Mouse (Mus musculus) ES-E14 (cell line): ENCODE results near the gene Hmgxb4. TPM values are rescaled to one million over a fixed set of nuclear protein-coding genes. Genes with fewer than 3 reads are reported as not detected.

Experiments used
- DNase-seq: peaks from one replicate; pipeline ENCODE4 v3.0.0-alpha.2; 2013; ENCODE audit warnings: low read depth, low spot score
- H3K27ac ChIP-seq: 2 replicates; pipeline ENCODE4 v1.5.1; 2012; ENCODE audit warnings: low read depth, mild to moderate bottlenecking, low read length, moderate library complexity, mixed read lengths; ENCODE audit not compliant: poor library complexity, insufficient read depth, severe bottlenecking
- H3K36me3 ChIP-seq: 2 replicates; pipeline ENCODE4 v1.6.1; 2012; ENCODE audit warnings: mild to moderate bottlenecking, low read length, moderate library complexity, mixed read lengths; ENCODE audit not compliant: control insufficient read depth, poor library complexity, insufficient read depth, severe bottlenecking
- H3K4me1 ChIP-seq, 2 experiments: fragments of 150-350 bp in 1 of 2; sonication (generic) in 1 of 2; 2 replicates each; pipeline ENCODE4 v1.6.1; 2012; ENCODE audit warnings: low read length in 2 of 2, mild to moderate bottlenecking in 1 of 2, mixed read lengths in 1 of 2; ENCODE audit not compliant: control insufficient read depth in 2 of 2, insufficient read depth in 2 of 2, poor library complexity in 1 of 2
- H3K4me3 ChIP-seq, 2 experiments: fragments of 150-350 bp in 1 of 2; sonication (generic) in 1 of 2; 2 replicates each; pipeline ENCODE4 v1.5.1; 2012; ENCODE audit warnings: low read length in 2 of 2, low read depth in 1 of 2, mild to moderate bottlenecking in 1 of 2, mixed read lengths in 1 of 2; ENCODE audit not compliant: insufficient read depth in 1 of 2, poor library complexity in 1 of 2, severe bottlenecking in 1 of 2
- H3K9ac ChIP-seq: 2 replicates; pipeline ENCODE4 v1.6.1; 2012; ENCODE audit warnings: low read depth, mild to moderate bottlenecking, low read length, mixed read lengths; ENCODE audit not compliant: poor library complexity, insufficient read depth, severe bottlenecking
- H3K9me3 ChIP-seq: fragments of 150-350 bp; sonication (generic); 2 replicates; pipeline ENCODE4 v1.6.1; 2012; ENCODE audit warnings: low read depth, mild to moderate bottlenecking, low read length; ENCODE audit not compliant: control insufficient read depth, insufficient read depth
- CHD2 ChIP-seq: IDR thresholded peaks from 2 replicates; pipeline ENCODE4 v1.6.1; 2014; ENCODE audit warnings: mild to moderate bottlenecking, low read depth, low read length, inconsistent platforms
- HCFC1 ChIP-seq: IDR thresholded peaks from 2 replicates; pipeline ENCODE4 v1.6.1; 2012; ENCODE audit warnings: low read length, inconsistent platforms, borderline replicate concordance; ENCODE audit not compliant: insufficient read depth
- MAFK ChIP-seq: IDR thresholded peaks from 2 replicates; pipeline ENCODE4 v1.6.1; 2014; ENCODE audit warnings: mild to moderate bottlenecking, low read depth, low read length, inconsistent platforms; ENCODE audit not compliant: insufficient read depth
- ZC3H11A ChIP-seq: IDR thresholded peaks from 2 replicates; pipeline ENCODE4 v1.6.1; 2012; ENCODE audit warnings: low read depth, mild to moderate bottlenecking, inconsistent platforms, low read length, borderline replicate concordance
- ZNF384 ChIP-seq: IDR thresholded peaks from 2 replicates; pipeline ENCODE4 v1.6.1; 2012; ENCODE audit warnings: low read depth, low read length, inconsistent platforms
- in situ Hi-C, 2 experiments: fragments of 600-800 bp; cut with MboI; formaldehyde crosslinking; loops; one replicate each; pipeline ENCODE4 v1.15.1; 2025; ENCODE audit warnings: low sequenced_read_pairs in 2 of 2, inconsistent platforms in 1 of 2; ENCODE audit not compliant: unreplicated experiment in 2 of 2
- total RNA-seq: library from RNA; depleted of rRNA; stranded (reverse); fragments of 300-350 nt; gene quantifications from 2 replicates; pipeline ENCODE4 v1.2.3, GENCODE M21; 2012

Gene Hmgxb4
- total RNA-seq, 1 experiment, result 66.5 TPM

DNA sequence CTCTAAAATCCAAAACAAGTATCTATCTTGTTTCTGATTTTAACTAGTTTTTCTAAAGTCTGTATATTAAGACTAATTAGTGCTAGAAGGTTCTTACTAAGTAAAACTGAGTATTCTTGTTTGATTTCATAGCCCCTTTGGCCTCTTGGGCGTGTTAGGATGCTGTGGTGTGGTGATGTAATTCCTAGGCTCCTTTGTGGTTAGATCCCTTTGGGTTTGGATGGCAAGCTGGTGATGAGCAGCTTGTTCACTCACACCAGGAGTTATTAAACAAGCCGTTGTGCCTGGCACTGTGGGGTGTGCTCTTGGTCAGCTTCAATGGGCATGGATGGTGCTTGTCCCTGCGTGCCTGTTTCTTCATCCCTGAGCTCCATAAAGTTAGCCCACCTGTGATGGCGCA lies 60.2 kb downstream of the Hmgxb4 start:
- Histone ChIP-seq H3K9ac (no peak overlapping the region), H3K4me1 (peaks cover 0 to 1% of the 10 kb centered on the region in 2 experiments; a peak in 1 of 4 replicates), H3K9me3 (no peaks in the 10 kb centered on the region), H3K4me3 (no peak overlapping the region), H3K36me3 (peaks cover 15% of the 10 kb centered on the region; the same call in 1 of the 2 replicates), H3K27ac (no peak overlapping the region)
- in situ Hi-C loops, result no loop called here
- TF ChIP-seq MAFK (no peak), CHD2 (no peak), ZNF384 (no peak), HCFC1 (no peak), ZC3H11A (no peak)
- no peak for DNase-seq

DNA sequence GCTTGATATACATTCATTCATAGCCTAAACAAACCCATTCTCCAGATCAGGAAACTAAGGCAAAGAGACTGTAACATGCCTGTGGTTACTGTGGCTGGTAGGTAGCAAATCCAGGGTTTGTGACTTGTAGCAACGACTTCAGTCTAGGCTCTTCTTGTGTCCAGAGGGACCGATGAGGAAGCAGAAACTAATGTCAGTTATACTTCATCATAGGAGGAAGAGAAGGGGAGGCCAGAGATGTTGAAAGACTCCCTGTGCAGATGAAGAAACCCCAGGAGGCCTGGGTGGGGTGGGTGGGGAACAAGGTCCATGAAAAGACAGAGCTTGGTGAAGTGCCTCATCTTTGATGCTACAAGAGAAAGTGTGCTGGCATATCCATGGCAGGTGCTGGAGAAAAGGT lies 62.5 kb downstream of the Hmgxb4 start:
- peaks cover 0 to 1% of the 10 kb centered on the region in 2 experiments; a peak in 1 of 4 replicates for H3K4me1 ChIP-seq
- H3K27ac ChIP-seq, result no peak overlapping the region
- no peak for TF ChIP-seq ZC3H11A
- TF ChIP-seq HCFC1, result no peak
- no peak for TF ChIP-seq MAFK
- TF ChIP-seq CHD2, result no peak
- TF ChIP-seq ZNF384, result no peak
- no peak for DNase-seq
- no peak overlapping the region for H3K9ac ChIP-seq
- in situ Hi-C loops, result no loop called here
- no peak overlapping the region for H3K4me3 ChIP-seq
- no peaks in the 10 kb centered on the region for H3K9me3 ChIP-seq
- H3K36me3 ChIP-seq, result peaks cover 24% of the 10 kb centered on the region; the same call in 1 of the 2 replicates

GRCm38 (mm10) chr8:75060022-75060421 lies 66.9 kb downstream of the Hmgxb4 start:
- Histone ChIP-seq H3K9me3 (no peaks in the 10 kb centered on the region), H3K27ac (no peak overlapping the region), H3K4me1 (0 out of 4 replicates have a peak, but pooled peaks cover 0 to under 1% of the 10 kb centered on the region in 2 experiments), H3K9ac (no peak overlapping the region), H3K4me3 (no peak overlapping the region), H3K36me3 (peaks cover 29% of the 10 kb centered on the region; the same call in 1 of the 2 replicates)
- DNase-seq, result no peak
- TF ChIP-seq ZC3H11A (no peak), ZNF384 (no peak), CHD2 (no peak), HCFC1 (no peak), MAFK (no peak)
- in situ Hi-C loops, result no loop called here

- in situ Hi-C loops, result no loop called here
- Histone ChIP-seq H3K9me3 (no peaks in the 10 kb centered on the region), H3K4me1 (no peaks in the 10 kb centered on the region), H3K36me3 (peaks cover 30% of the 10 kb centered on the region; the same call in 1 of the 2 replicates), H3K4me3 (no peak overlapping the region), H3K9ac (no peak overlapping the region), H3K27ac (no peak overlapping the region)
- TF ChIP-seq ZNF384, result no peak
- no peak for TF ChIP-seq ZC3H11A
- no peak for TF ChIP-seq CHD2
- TF ChIP-seq HCFC1, result no peak
- TF ChIP-seq MAFK, result no peak
- DNase-seq, result no peak
Observed at GRCm38 (mm10) chr8:75060815-75061214, 67.7 kb downstream of the Hmgxb4 start.

- no peaks in the 10 kb centered on the region for H3K9me3 ChIP-seq
- DNase-seq, result no peak
- no peak overlapping the region for H3K27ac ChIP-seq
- H3K4me3 ChIP-seq, result no peak overlapping the region
- TF ChIP-seq MAFK, result no peak
- TF ChIP-seq ZC3H11A, result no peak
- no peak for TF ChIP-seq HCFC1
- no peak for TF ChIP-seq CHD2
- no peak for TF ChIP-seq ZNF384
- peaks cover 30% of the 10 kb centered on the region; the same call in 1 of the 2 replicates for H3K36me3 ChIP-seq
- H3K9ac ChIP-seq, result no peak overlapping the region
- no peaks in the 10 kb centered on the region for H3K4me1 ChIP-seq
- in situ Hi-C loops, result no loop called here
Observed at GRCm38 (mm10) chr8:75063290-75063689, 70.1 kb downstream of the Hmgxb4 start.
